Mouse (Mus musculus): Measurements from ENCODE around the gene Zc3h7a. TPM values are rescaled to one million over a fixed set of nuclear protein-coding genes. Genes with fewer than 3 reads are reported as not detected.
A peak's percentile ranks its signal among the peaks of the same experiment; 100 is the strongest.

The Zc3h7a gene
- 27.1 and 36.3 TPM in 2 replicates for polyA plus RNA-seq (2015; fragmentation: Nextera tagmentation; extraction: Ambion mirVana)

GRCm38 (mm10) chr16:11176208-11176883 lies at the start of gene Zc3h7a:
TSS of gene Zc3h7a (minus strand) at chr16:11176393.
- Histone ChIP-seq H3K27me3 (no peaks in the 10 kb centered on the region), H3K36me3 (no peaks in the 10 kb centered on the region), H3K9me3 (replicated peaks) (no peaks in the 10 kb centered on the region), H3K27ac (peak within 1 kb of the TSS; percentile 91), H3K9ac (peak within 1 kb of the TSS; percentile 91), H3K4me3 (replicated peaks) (peak within 1 kb of the TSS; percentile 86), H3K4me2 (peak within 1 kb of the TSS; percentile 86), H3K4me1 (replicated peaks) (peaks cover 51% of the 10 kb centered on the region)
- ATAC-seq (ENCODE audit: low read depth), result peak; percentile 94
- DNase-seq, result peak; percentile 90
- WGBS (ENCODE audit: insufficient replicate concordance), result under 1% methylated on average over 57 of the region's 57 CpGs

DNA sequence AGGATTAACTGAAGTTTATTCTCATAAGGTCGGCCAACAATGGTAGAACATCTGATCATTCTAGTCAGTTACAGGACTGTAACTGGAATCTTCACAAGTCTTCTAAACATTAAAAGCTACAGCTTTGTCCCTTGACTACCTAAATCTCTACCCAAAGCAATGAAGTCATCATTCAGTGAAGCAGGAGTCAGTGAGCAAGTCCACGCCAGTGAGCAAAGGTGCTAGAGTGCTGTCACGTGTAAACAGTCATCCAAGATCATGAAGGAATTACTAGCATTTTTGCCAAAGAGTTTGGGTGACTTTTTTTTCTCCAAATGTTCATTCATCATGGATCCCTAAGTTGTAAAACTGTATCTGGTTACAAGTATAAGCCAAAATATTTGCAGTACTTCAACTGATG lies 41.6 kb upstream of the Zc3h7a start:
- no peak overlapping the region for H3K9ac ChIP-seq
- peaks cover 71% of the 10 kb centered on the region for H3K36me3 ChIP-seq
- H3K4me3 ChIP-seq (replicated peaks), result no peak overlapping the region
- H3K27me3 ChIP-seq, result no peaks in the 10 kb centered on the region
- no peaks in the 10 kb centered on the region for H3K9me3 ChIP-seq (replicated peaks)
- DNase-seq (no peak), ATAC-seq (ENCODE audit: low read depth) (no peak)
- H3K27ac ChIP-seq, result no peak overlapping the region
- H3K4me1 ChIP-seq (replicated peaks), result no peaks in the 10 kb centered on the region
- 76% methylated on average over 3 of the region's 3 CpGs for WGBS (ENCODE audit: insufficient replicate concordance)
- no peak overlapping the region for H3K4me2 ChIP-seq

- peaks cover 53% of the 10 kb centered on the region for H3K36me3 ChIP-seq
- H3K27me3 ChIP-seq, result no peaks in the 10 kb centered on the region
- peak overlapping the region; percentile 83 for H3K27ac ChIP-seq
- WGBS (ENCODE audit: insufficient replicate concordance), result 2% methylated on average over 24 of the region's 24 CpGs
- H3K4me3 ChIP-seq (replicated peaks), result peak overlapping the region; percentile 92
- H3K9ac ChIP-seq, result peak overlapping the region; percentile 89
- no peaks in the 10 kb centered on the region for H3K9me3 ChIP-seq (replicated peaks)
- peak; percentile 11 for DNase-seq
- ATAC-seq (ENCODE audit: low read depth), result peak; percentile 67
- H3K4me1 ChIP-seq (replicated peaks), result peaks cover 48% of the 10 kb centered on the region
- peak overlapping the region; percentile 91 for H3K4me2 ChIP-seq
These were observed 27.6 kb upstream of the Zc3h7a start for GRCm38 (mm10) chr16:11203600-11204390.

DNA sequence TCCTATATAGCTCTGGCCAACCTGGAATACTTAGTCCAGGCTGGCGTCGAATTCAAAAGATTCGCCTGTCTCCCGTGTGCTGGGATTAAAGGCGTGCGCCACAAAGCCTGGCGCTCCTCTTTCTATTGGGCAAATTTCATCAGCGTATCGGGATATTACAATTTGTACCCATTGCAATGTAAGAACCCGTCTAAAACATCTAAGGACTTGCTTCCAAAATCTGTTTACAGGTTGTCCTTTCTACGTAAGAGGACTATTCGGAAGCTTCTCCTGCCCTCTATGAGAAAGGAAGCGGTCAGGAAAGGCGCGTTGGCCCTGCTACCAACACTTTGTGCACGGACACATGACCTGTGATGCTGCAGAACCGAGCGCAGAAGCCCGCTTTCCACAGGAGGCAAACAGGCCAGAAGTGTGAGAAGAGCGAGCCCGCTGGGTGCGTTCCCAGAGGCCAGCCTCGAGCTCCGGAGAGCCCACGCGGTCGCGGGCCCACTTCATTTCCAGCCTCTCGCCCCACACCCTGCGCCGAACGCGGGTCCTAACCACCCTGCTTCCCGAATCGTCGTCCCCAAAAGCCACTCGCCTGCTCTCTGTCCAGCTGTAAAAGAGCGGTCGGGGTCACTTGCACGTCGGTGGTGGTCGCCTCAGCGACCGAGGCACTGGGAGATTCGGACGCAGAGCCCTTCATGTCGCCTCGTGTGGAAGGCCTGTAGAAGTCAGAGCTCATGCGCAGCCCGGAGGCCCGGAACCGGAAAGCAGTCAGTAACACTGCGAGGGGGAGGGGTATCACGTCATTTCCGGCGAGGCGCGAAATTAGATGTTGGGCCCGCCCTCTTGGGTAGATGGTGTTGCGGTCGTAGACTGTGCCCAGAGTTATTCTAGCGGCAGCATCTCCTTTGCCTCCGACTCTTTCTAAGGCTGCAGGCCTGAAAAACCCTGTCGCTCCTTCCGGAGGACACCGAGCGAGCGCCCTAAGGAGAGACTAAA lies 26.7 kb upstream of the Zc3h7a start, which contains the start of gene Rsl1d1:
TSS of gene Rsl1d1 (minus strand) at position 761 of the 984 bp plus-strand sequence.
- DNase-seq (peak; percentile 92), ATAC-seq (ENCODE audit: low read depth) (peak; percentile 98)
- H3K9ac ChIP-seq, result peak within 1 kb of the TSS; percentile 89
- H3K4me2 ChIP-seq, result peak within 1 kb of the TSS; percentile 91
- H3K9me3 ChIP-seq (replicated peaks), result no peaks in the 10 kb centered on the region
- H3K4me1 ChIP-seq (replicated peaks), result peaks cover 56% of the 10 kb centered on the region
- H3K27ac ChIP-seq, result peak within 1 kb of the TSS; percentile 83
- H3K27me3 ChIP-seq, result no peaks in the 10 kb centered on the region
- under 1% methylated on average over 68 of the region's 68 CpGs for WGBS (ENCODE audit: insufficient replicate concordance)
- H3K4me3 ChIP-seq (replicated peaks), result peak within 1 kb of the TSS; percentile 92
- peaks cover 57% of the 10 kb centered on the region for H3K36me3 ChIP-seq

DNA sequence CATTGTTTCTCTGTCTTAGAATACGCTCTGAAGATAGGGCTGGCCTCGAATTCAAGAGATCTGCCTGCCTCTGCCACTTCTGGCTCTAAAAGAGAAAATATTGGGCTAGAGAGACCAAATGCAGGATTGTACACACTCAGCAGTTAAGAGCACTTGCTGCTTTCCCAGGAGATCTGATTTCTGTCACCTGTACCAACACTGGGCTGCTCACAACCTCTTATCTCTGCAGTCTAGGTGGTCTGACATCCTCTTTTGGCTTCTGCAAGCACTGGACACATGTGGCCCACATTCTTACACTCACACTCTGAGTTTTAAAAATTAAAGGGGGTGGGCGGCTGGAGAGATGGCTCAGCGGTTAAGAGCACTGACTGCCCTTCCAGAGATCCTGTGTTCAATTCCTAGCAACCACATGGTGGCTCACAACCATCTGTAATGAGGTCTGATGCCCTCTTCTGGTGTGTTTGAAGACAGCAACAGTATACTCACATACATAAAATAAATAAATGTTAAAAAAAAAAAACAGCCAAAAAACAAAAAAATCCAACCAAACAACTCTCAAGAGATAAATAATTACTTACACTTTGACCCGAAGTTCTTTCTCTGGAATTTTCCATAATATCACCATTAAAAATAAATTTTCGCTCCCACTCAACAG lies 25.7 kb upstream of the Zc3h7a start:
- Histone ChIP-seq H3K36me3 (peaks cover 56% of the 10 kb centered on the region), H3K9ac (peak overlapping the region; percentile 89), H3K4me3 (replicated peaks) (peak overlapping the region; percentile 92), H3K4me1 (replicated peaks) (peaks cover 56% of the 10 kb centered on the region), H3K27ac (peak overlapping the region; percentile 16; the same call in 1 of the 2 replicates), H3K27me3 (no peaks in the 10 kb centered on the region), H3K9me3 (replicated peaks) (no peaks in the 10 kb centered on the region), H3K4me2 (peak overlapping the region; percentile 91)
- DNase-seq, result no peak
- 44% methylated on average over 6 of the region's 6 CpGs for WGBS (ENCODE audit: insufficient replicate concordance)
- ATAC-seq (ENCODE audit: low read depth), result no peak

DNA sequence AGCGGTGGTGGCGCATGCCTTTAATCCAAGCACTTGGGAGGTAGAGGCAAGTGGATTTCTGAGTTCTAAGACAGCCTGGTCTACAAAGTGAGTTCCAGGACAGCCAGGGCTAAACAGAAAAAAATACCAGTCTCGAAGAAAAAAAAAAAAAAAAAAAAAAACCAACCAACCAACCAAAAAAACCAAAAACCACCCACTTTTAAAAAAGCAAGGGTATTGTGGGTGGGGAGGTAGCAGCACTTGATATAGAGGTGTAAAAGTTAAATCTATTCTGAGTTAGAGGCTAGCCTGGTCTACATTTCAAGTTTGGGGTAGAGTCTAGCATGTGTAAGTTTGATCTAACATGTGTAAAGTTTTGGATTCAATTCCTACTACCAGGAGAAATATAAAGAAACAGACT lies 24.1 kb upstream of the Zc3h7a start:
- no peak for ATAC-seq (ENCODE audit: low read depth)
- Histone ChIP-seq H3K4me1 (replicated peaks) (peaks cover 48% of the 10 kb centered on the region), H3K36me3 (peaks cover 66% of the 10 kb centered on the region)

DNA sequence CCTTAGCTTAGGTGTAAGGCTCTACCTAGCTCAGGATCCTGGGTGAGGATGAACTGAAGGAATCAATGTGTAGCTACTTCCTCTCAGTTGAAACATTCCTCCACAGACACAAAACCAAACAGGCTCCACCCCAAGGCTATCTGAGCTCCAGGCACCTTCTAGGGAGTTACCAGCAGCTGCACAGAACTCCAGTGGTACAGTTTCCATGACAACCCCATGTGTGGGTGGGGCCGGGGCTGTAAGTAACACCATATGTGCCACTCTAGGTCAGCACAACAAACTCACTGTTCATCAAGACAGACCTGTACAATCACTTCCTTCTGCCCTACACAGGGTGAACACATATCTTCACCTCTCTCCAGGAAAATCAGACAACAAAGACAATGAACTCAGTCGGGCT lies 22.3 kb upstream of the Zc3h7a start:
- H3K4me3 ChIP-seq (replicated peaks), result no peak overlapping the region
- peaks cover 31% of the 10 kb centered on the region for H3K4me1 ChIP-seq (replicated peaks)
- 66% methylated on average over 2 of the region's 2 CpGs for WGBS (ENCODE audit: insufficient replicate concordance)
- H3K9ac ChIP-seq, result no peak overlapping the region
- no peaks in the 10 kb centered on the region for H3K27me3 ChIP-seq
- no peaks in the 10 kb centered on the region for H3K9me3 ChIP-seq (replicated peaks)
- DNase-seq, result peak; percentile 52
- H3K4me2 ChIP-seq, result no peak overlapping the region
- H3K27ac ChIP-seq, result no peak overlapping the region
- peak; percentile 34; the same call in 1 of the 2 replicates for ATAC-seq (ENCODE audit: low read depth)
- H3K36me3 ChIP-seq, result peaks cover 84% of the 10 kb centered on the region

More for the DNA sequence above, 24.1 kb upstream of the Zc3h7a start:
- Histone ChIP-seq H3K27me3 (no peaks in the 10 kb centered on the region), H3K4me3 (replicated peaks) (no peak overlapping the region), H3K4me2 (no peak overlapping the region), H3K9me3 (replicated peaks) (no peaks in the 10 kb centered on the region), H3K9ac (no peak overlapping the region), H3K27ac (no peak overlapping the region)
- DNase-seq, result no peak
- 82% methylated on average over 3 of the region's 3 CpGs for WGBS (ENCODE audit: insufficient replicate concordance)

DNA sequence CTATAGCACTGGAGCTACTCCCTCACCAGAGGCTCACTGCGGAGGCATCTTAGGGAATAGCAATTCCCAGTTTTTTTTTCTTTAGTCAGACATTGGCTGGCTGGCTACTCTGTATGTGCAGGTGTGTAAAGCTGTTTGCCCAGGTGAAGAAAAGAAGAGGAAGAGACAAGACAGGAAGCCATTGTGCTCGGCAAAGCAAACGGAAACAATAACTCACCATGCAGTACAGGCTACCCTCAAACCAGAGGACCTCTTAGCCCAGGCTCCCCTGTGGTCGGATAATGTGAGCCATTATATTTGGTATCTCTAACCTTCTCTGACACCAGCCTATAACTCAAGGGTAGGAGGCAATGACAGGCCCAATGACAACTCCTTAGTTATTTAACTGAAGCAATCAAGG lies 20.9 kb upstream of the Zc3h7a start:
- H3K9ac ChIP-seq, result no peak overlapping the region
- 81% methylated on average over 4 of the region's 4 CpGs for WGBS (ENCODE audit: insufficient replicate concordance)
- no peak overlapping the region for H3K27ac ChIP-seq
- no peaks in the 10 kb centered on the region for H3K9me3 ChIP-seq (replicated peaks)
- ATAC-seq (ENCODE audit: low read depth) (no peak), DNase-seq (no peak)
- peaks cover 97% of the 10 kb centered on the region for H3K36me3 ChIP-seq
- H3K4me2 ChIP-seq, result no peak overlapping the region
- H3K4me1 ChIP-seq (replicated peaks), result peaks cover 28% of the 10 kb centered on the region
- H3K27me3 ChIP-seq, result no peaks in the 10 kb centered on the region
- H3K4me3 ChIP-seq (replicated peaks), result no peak overlapping the region

DNA sequence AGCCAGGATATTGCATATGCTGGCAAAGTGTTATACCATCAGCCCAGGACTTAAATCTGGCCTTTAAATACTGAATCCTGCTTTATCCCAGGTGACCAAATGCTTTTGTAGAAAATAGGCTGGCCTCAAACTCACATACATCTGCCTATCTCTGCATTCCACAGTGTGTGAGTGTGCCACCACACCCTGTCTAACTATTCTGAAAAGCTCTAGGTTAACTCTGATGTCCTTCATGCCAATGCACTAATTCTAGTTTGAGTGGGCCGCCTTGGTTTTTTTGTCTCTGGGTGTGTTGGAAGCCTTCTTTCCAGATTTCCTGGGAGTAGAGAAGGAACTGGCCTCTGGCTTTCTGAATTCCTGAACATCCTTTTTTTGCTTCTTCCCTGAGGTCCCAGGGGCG lies 17.0 kb upstream of the Zc3h7a start:
- no peaks in the 10 kb centered on the region for H3K27me3 ChIP-seq
- no peak overlapping the region for H3K4me2 ChIP-seq
- 79% methylated on average over 2 of the region's 2 CpGs for WGBS (ENCODE audit: insufficient replicate concordance)
- H3K27ac ChIP-seq, result no peak overlapping the region
- DNase-seq (no peak), ATAC-seq (ENCODE audit: low read depth) (no peak)
- H3K9ac ChIP-seq, result no peak overlapping the region
- H3K4me1 ChIP-seq (replicated peaks), result peaks cover 2% of the 10 kb centered on the region
- H3K36me3 ChIP-seq, result peaks cover 65% of the 10 kb centered on the region
- no peak overlapping the region for H3K4me3 ChIP-seq (replicated peaks)
- no peaks in the 10 kb centered on the region for H3K9me3 ChIP-seq (replicated peaks)

GRCm38 (mm10) chr16:11190150-11190549 lies 14.0 kb upstream of the Zc3h7a start:
- Histone ChIP-seq H3K4me1 (replicated peaks) (no peaks in the 10 kb centered on the region), H3K4me2 (no peak overlapping the region), H3K9me3 (replicated peaks) (no peaks in the 10 kb centered on the region), H3K27ac (no peak overlapping the region), H3K36me3 (peaks cover 35% of the 10 kb centered on the region), H3K4me3 (replicated peaks) (no peak overlapping the region), H3K27me3 (no peaks in the 10 kb centered on the region), H3K9ac (no peak overlapping the region)
- 76% methylated on average over 7 of the region's 7 CpGs for WGBS (ENCODE audit: insufficient replicate concordance)
- ATAC-seq (ENCODE audit: low read depth), result no peak
- no peak for DNase-seq
